Mouse (Mus musculus): ENCODE results near the gene Daxx. TPM values are rescaled to one million over a fixed set of nuclear protein-coding genes. Genes with fewer than 3 reads are reported as not detected.
"Not testable (repeated sequence)": the region's sequence is repeated elsewhere in the genome, so short reads cannot be mapped to it uniquely, and the experiment has no call there.

Daxx gene
- 88.1 and 92.2 TPM in 2 replicates for polyA plus RNA-seq (2016; fragmentation: Nextera tagmentation; extraction: Ambion mirVana)

DNA sequence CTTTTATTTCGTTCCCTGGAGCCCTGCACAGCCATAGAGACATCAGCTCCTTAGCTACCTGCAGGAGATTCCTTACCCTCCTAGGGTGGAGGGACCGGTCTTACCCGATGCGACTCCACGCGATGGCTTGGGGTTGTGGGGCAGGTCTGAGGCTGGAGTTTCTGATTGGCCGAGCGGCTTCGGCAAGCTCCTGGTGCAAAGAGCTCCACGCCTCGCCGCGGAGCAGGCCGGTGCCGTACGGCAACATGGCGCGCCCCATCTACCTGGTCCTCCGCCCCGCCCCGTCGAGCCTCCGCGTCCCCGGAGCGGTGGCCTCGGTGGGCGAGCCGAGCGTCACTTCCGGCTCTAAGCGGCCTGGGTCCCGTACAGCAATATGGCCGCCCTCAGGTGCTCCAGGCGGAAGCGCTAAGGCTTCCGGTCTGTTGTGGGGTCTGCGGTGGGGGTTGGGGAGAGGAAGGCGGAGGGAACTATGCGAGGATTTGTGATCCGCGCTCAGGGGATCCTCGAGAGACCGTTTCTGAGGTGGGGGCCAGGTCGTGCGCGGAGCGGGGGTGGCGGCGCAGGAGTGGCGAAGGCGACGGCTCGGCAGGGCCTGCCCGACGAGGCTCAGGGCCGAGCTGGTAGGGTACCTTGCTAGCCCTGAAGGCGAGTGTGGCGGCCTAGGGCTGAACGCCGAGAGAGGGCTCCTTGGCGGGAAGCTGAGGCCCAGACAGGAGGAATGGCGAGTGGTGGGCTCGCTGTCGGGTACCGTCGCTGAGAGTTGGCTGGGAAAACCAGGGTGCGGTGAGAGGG, at the start of gene Daxx:
Gene Daxx, plus strand, starts transcription at position 338 of the 792 bp plus-strand sequence.
- Histone ChIP-seq H3K27me3 (ENCODE audit: low read depth, poor library complexity, severe bottlenecking) (no peaks in the 10 kb centered on the region), H3K27ac (peak within 1 kb of the TSS; percentile 92)

DNA sequence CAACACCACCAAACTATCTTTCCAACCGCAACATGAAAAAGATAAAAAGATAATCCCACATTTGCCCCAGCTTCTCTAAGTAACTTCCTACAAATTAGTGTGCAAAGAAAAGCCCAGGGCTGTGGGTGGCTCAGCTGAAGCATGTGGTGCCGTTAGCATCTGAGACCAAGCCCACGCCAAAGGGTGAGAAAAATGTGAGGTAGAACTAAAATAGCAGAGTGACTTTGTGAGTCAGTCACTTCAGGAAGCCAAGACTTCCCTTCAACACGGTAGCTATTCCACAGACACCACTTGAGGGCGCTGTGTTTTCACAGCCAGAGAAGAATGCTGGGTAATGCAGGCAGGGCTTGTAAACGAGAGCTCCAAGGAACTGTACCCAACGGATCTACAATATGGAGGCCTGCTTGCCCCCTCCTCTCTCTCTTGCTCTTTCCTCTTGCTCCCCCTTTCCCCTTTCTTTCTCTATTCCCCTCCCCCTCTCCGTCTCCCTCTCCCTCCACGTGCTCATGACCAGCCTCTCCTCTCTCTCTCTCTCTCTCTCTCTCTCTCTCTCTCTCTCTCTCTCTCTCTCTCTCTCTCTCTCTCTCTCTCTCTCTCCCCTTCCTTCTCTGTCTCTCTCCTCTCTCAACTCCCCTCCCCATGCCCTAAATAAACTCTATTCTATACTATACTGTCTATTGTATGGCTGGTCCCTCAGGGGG, 43.7 kb upstream of the Daxx start:
- H3K4me3 ChIP-seq, result no peak overlapping the region
- WGBS, result 44% methylated on average over 9 of the region's 9 CpGs
- H3K36me3 ChIP-seq, result no peaks in the 10 kb centered on the region
- no peaks in the 10 kb centered on the region for H3K27me3 ChIP-seq (ENCODE audit: low read depth, poor library complexity, severe bottlenecking)
- DNase-seq (ENCODE audit: low spot score), result no peak
- no peak overlapping the region for H3K27ac ChIP-seq
- 0 out of 2 replicates have a peak, but pooled peaks cover 3% of the 10 kb centered on the region for H3K4me1 ChIP-seq
- no peaks in the 10 kb centered on the region for H3K9me3 ChIP-seq (replicated peaks)

More for the DNA sequence above, at the start of gene Daxx:
- Histone ChIP-seq H3K4me3 (peak within 1 kb of the TSS; percentile 87), H3K9me3 (replicated peaks) (no peaks in the 10 kb centered on the region), H3K4me1 (peaks cover 28% of the 10 kb centered on the region), H3K36me3 (peaks cover 40% of the 10 kb centered on the region)
- under 1% methylated on average over 68 of the region's 68 CpGs for WGBS
- DNase-seq (ENCODE audit: low spot score), result peak; percentile 99

DNA sequence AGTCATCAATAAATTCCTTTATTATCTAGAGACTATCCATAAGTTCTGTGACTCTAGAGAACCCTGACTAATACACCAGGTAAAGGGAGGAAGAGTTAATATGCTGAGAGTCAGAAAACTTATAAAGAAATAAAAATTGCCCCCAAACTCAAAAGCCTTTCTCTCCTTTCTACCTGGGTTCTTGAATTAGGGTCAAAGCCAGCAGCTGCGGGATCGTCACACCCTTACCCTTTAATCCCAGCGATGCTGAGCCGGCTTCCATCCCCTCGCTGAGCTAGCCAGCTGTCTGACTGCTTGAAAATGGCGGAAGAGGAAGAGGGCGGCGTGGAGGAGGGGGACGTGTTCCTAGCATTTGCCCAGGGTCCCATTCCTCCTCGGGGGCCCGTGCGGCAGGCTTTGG, 35.7 kb upstream of the Daxx start, which contains the start of gene Gm7029:
Gene Gm7029, plus strand, starts transcription at position 301 of the 400 bp plus-strand sequence.
- WGBS, result 87% methylated on average over 6 of the region's 12 CpGs
- H3K4me3 ChIP-seq; H3K4me1 ChIP-seq; H3K27ac ChIP-seq; H3K9me3 ChIP-seq (replicated peaks); H3K27me3 ChIP-seq (ENCODE audit: low read depth, poor library complexity, severe bottlenecking); DNase-seq (ENCODE audit: low spot score): not testable (repeated sequence)
- H3K36me3 ChIP-seq, result peaks cover 41% of the 10 kb centered on the region

- Histone ChIP-seq H3K27me3 (ENCODE audit: low read depth, poor library complexity, severe bottlenecking) (no peaks in the 10 kb centered on the region), H3K4me1 (no peaks in the 10 kb centered on the region), H3K27ac (no peak overlapping the region), H3K4me3 (no peak overlapping the region), H3K36me3 (peaks cover 50% of the 10 kb centered on the region), H3K9me3 (replicated peaks) (no peaks in the 10 kb centered on the region)
- WGBS, result 85% methylated on average over 11 of the region's 11 CpGs
- DNase-seq (ENCODE audit: low spot score), result no peak
Observed at GRCm38 (mm10) chr17:33874411-33874810, 34.8 kb upstream of the Daxx start.

DNA sequence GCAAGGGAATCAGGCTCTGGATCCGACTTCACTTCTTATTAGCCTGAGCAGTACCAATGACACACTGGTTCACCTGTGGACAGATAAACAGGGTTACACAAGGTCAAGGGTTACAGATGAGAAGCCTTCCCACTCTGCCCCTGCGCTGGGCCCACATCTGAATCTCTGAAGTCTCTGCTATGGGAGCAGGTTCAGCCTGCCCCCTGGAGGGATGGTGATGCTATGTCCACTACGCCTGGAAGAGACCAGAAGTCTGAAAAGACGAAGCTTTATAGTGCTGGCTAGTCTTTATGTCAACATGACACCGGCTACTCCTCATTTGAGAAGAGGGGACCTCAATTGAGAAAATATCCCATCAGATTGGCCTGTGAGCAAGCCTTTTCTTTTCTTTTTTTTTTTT, 33.4 kb upstream of the Daxx start:
- H3K4me1 ChIP-seq; H3K27ac ChIP-seq; H3K27me3 ChIP-seq (ENCODE audit: low read depth, poor library complexity, severe bottlenecking); H3K9me3 ChIP-seq (replicated peaks); DNase-seq (ENCODE audit: low spot score); H3K4me3 ChIP-seq: not testable (repeated sequence)
- 80% methylated on average over 5 of the region's 5 CpGs for WGBS
- H3K36me3 ChIP-seq, result peaks cover 61% of the 10 kb centered on the region

GRCm38 (mm10) chr17:33884320-33884719, 24.9 kb upstream of the Daxx start:
- DNase-seq (ENCODE audit: low spot score); H3K4me3 ChIP-seq; H3K27me3 ChIP-seq (ENCODE audit: low read depth, poor library complexity, severe bottlenecking); H3K27ac ChIP-seq; H3K9me3 ChIP-seq (replicated peaks): not testable (repeated sequence)
- Histone ChIP-seq H3K36me3 (peaks cover 74% of the 10 kb centered on the region), H3K4me1 (peaks cover 14% of the 10 kb centered on the region)
- 94% methylated on average over 10 of the region's 11 CpGs for WGBS

GRCm38 (mm10) chr17:33887802-33888201, 21.4 kb upstream of the Daxx start:
- H3K4me1 ChIP-seq, result peaks cover 15% of the 10 kb centered on the region
- not testable (repeated sequence) for H3K4me3 ChIP-seq; H3K27me3 ChIP-seq (ENCODE audit: low read depth, poor library complexity, severe bottlenecking); H3K9me3 ChIP-seq (replicated peaks); DNase-seq (ENCODE audit: low spot score); H3K27ac ChIP-seq
- 61% methylated on average over 2 of the region's 2 CpGs for WGBS
- H3K36me3 ChIP-seq, result peaks cover 41% of the 10 kb centered on the region

DNA sequence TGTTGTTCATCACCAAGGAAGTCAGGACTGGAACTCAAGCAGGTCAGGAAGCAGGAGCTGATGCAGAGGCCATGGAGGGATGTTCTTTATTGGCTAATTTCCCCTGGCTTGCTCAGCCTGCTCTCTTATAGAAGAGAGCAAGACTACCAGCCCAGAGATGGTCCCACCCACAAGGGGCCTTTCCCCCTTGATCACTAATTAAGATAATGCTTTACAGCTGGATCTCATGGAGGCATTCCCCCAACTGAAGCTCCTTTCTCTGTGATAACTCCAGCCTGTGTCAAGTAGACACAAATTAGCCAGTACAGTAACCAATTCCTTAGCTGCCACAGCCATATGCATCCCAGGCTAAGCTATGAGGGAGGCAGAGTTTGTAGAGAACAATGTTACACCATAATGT, 21.0 kb upstream of the Daxx start:
- peaks cover 15% of the 10 kb centered on the region for H3K4me1 ChIP-seq
- H3K27me3 ChIP-seq (ENCODE audit: low read depth, poor library complexity, severe bottlenecking); H3K27ac ChIP-seq; H3K9me3 ChIP-seq (replicated peaks); DNase-seq (ENCODE audit: low spot score); H3K4me3 ChIP-seq: not testable (repeated sequence)
- H3K36me3 ChIP-seq, result peaks cover 37% of the 10 kb centered on the region

DNA sequence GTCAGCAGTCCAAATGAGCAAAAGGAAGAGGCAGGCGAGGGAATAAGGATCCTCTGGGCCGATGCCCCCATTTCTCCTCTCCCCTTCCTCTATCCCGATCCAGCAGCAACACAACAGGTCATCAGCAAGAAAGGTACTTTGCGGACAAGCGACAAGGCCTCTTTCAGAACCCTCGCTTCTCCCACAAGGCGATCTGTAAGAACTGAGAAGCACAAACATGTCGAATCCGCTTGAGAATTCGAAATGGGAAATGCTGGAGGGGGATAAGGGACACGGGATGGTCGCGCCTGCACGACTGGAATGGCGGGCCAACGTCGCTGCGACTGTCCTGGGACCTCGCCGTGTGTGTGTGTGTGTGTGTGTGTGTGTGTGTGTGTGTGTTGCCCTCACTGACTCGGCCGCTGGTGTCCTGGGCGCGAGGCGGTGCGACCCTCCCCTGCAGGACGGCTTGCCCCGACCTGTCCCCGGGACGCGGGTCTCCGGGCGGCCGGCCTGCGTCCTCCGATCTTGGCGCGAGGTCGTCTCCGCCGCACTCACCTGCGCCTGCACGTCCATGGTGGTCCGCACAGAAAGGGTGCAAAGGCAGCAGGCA, 19.2 kb upstream of the Daxx start:
- H3K27ac ChIP-seq, result peak overlapping the region; percentile 91
- not testable (repeated sequence) for H3K9me3 ChIP-seq (replicated peaks); DNase-seq (ENCODE audit: low spot score); H3K27me3 ChIP-seq (ENCODE audit: low read depth, poor library complexity, severe bottlenecking)
- peak overlapping the region; percentile 77 for H3K4me3 ChIP-seq
- under 1% methylated on average over 44 of the region's 44 CpGs for WGBS
- peaks cover 19% of the 10 kb centered on the region for H3K36me3 ChIP-seq
- H3K4me1 ChIP-seq, result peaks cover 15% of the 10 kb centered on the region

- H3K9me3 ChIP-seq (replicated peaks), result no peaks in the 10 kb centered on the region
- peaks cover 15% of the 10 kb centered on the region for H3K36me3 ChIP-seq
- DNase-seq (ENCODE audit: low spot score), result peak; percentile 99
- WGBS, result under 1% methylated on average over 49 of the region's 49 CpGs
- H3K27ac ChIP-seq, result peak within 1 kb of the TSS; percentile 91
- peaks cover 15% of the 10 kb centered on the region for H3K4me1 ChIP-seq
- peak within 1 kb of the TSS; percentile 77 for H3K4me3 ChIP-seq
- H3K27me3 ChIP-seq (ENCODE audit: low read depth, poor library complexity, severe bottlenecking), result no peaks in the 10 kb centered on the region
Observed at GRCm38 (mm10) chr17:33890533-33891059, 18.6 kb upstream of the Daxx start, which contains the start of gene Kifc1. TSS of gene Kifc1 (minus strand) at chr17:33890661.

DNA sequence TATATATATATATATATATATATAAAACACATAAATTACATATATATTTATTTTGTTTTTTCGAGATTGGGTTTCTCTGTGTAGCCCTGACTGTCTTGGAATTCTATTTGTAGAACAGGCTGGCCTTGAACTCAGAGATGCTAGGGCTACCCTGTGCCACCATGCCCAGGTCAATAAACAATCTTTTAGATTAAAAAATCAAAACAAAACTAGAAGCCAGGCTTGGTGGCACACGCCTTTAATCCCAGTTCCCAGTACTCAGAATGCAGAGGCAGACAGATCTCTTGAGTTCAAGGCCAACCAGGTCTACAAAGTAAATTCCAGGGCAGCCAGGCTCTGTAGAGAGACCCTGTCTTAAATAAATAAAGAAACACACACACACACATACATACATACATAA, 17.9 kb upstream of the Daxx start:
- Histone ChIP-seq H3K4me3 (no peak overlapping the region), H3K4me1 (peaks cover 15% of the 10 kb centered on the region), H3K27me3 (ENCODE audit: low read depth, poor library complexity, severe bottlenecking) (no peaks in the 10 kb centered on the region), H3K9me3 (replicated peaks) (no peaks in the 10 kb centered on the region), H3K36me3 (peaks cover 8% of the 10 kb centered on the region), H3K27ac (no peak overlapping the region)
- no peak for DNase-seq (ENCODE audit: low spot score)
- WGBS, result 74% methylated on average over 2 of the region's 2 CpGs

GRCm38 (mm10) chr17:33891892-33892291, 17.3 kb upstream of the Daxx start:
- not testable (repeated sequence) for H3K27me3 ChIP-seq (ENCODE audit: low read depth, poor library complexity, severe bottlenecking); H3K9me3 ChIP-seq (replicated peaks); H3K27ac ChIP-seq; DNase-seq (ENCODE audit: low spot score); H3K36me3 ChIP-seq; H3K4me3 ChIP-seq
- WGBS, result 72% methylated on average over 6 of the region's 6 CpGs
- H3K4me1 ChIP-seq, result peaks cover 15% of the 10 kb centered on the region

GRCm38 (mm10) chr17:33892429-33892828, 16.8 kb upstream of the Daxx start:
- no peaks in the 10 kb centered on the region for H3K27me3 ChIP-seq (ENCODE audit: low read depth, poor library complexity, severe bottlenecking)
- H3K27ac ChIP-seq, result no peak overlapping the region
- H3K4me1 ChIP-seq, result peaks cover 15% of the 10 kb centered on the region
- H3K4me3 ChIP-seq, result no peak overlapping the region
- WGBS, result 33% methylated on average over 7 of the region's 7 CpGs
- no peaks in the 10 kb centered on the region for H3K9me3 ChIP-seq (replicated peaks)
- no peak for DNase-seq (ENCODE audit: low spot score)
- no peaks in the 10 kb centered on the region for H3K36me3 ChIP-seq
